Mouse (Mus musculus) lung, embryonic 15.5 days (tissue): ENCODE measurements around the gene Cntnap2. TPM values are rescaled to one million over a fixed set of nuclear protein-coding genes. Genes with fewer than 3 reads are reported as not detected.

Source experiments
- ATAC-seq: fragments of 200-750 bp; cut with Nextera tagmentation; 2 replicates; pipeline ENCODE4 v1.8.0; 2017; ENCODE audit warnings: moderate number of reproducible peaks, borderline replicate concordance; ENCODE audit not compliant: low FRiP score, low TSS enrichment; ENCODE audit errors: extremely low read depth
- H3K27ac ChIP-seq: fragments of 300-500 bp; sonication (generic); 2 replicates; pipeline ENCODE4 v1.5.1; 2015; ENCODE audit warnings: moderate library complexity, mild to moderate bottlenecking, inconsistent platforms
- H3K27me3 ChIP-seq: fragments of 300-500 bp; sonication (generic); 2 replicates; pipeline ENCODE4 v1.6.1; 2015; ENCODE audit warnings: inconsistent platforms
- H3K36me3 ChIP-seq: fragments of 300-500 bp; sonication (generic); 2 replicates; pipeline ENCODE4 v1.6.1; 2015; ENCODE audit warnings: inconsistent platforms
- H3K4me1 ChIP-seq: fragments of 300-500 bp; sonication (generic); 2 replicates; pipeline ENCODE4 v1.6.1; 2015; ENCODE audit warnings: inconsistent platforms
- H3K4me2 ChIP-seq: fragments of 300-500 bp; sonication (generic); 2 replicates; pipeline ENCODE4 v1.6.1; 2015; ENCODE audit warnings: inconsistent platforms, mild to moderate bottlenecking, moderate library complexity
- H3K4me3 ChIP-seq: fragments of 300-500 bp; sonication (generic); 2 replicates; pipeline ENCODE4 v1.5.1; 2015; ENCODE audit warnings: mild to moderate bottlenecking, inconsistent platforms
- H3K9ac ChIP-seq: fragments of 300-500 bp; sonication (generic); 2 replicates; pipeline ENCODE4 v1.6.1; 2015; ENCODE audit warnings: inconsistent platforms
- H3K9me3 ChIP-seq: fragments of 300-500 bp; sonication (generic); 2 replicates; pipeline ENCODE4 v1.6.1; 2016; ENCODE audit warnings: inconsistent platforms
- WGBS: fragments of 180-500 bp; shearing (Covaris S2); methylation state at CpG from one replicate; pipeline ENCODE4 v1.1.7; 2015; 5-methylcytosine and 5-hydroxymethylcytosine counted together
- polyA plus RNA-seq: library from polyadenylated mRNA; unstranded; fragments of >200 nt; fragmentation: Nextera tagmentation; extraction: Ambion mirVana; gene quantifications from 2 replicates; pipeline ENCODE4 v1.2.1, GENCODE M21; 2015

Cntnap2 gene
- polyA plus RNA-seq, 1 experiment from 2014 or later, result 1.0 TPM

DNA sequence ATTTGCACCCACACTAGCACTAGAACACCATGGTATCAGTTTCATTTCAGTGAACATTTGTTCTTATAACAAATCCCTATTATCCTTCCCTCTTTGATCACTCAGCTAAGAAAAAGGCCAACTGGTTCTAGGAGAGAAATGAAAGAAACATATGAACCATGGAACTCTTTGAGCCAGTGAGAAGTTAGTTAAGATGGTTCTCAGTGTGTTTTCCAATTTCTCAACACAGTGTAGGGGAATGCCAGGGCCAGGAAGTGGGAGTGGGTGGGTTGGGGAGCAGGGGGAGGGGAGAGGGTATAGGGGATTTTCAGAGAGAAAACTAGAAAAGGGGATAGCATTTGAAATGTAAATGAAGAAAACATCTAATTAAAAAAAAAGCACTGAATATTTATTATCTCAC, 286.8 kb downstream of the Cntnap2 start:
- H3K4me2 ChIP-seq, result no peak overlapping the region
- no peaks in the 10 kb centered on the region for H3K27me3 ChIP-seq
- ATAC-seq, result no peak
- H3K4me1 ChIP-seq, result no peaks in the 10 kb centered on the region
- H3K36me3 ChIP-seq, result no peaks in the 10 kb centered on the region
- H3K9ac ChIP-seq, result no peak overlapping the region
- H3K9me3 ChIP-seq, result no peaks in the 10 kb centered on the region
- no peak overlapping the region for H3K4me3 ChIP-seq
- no peak overlapping the region for H3K27ac ChIP-seq

DNA sequence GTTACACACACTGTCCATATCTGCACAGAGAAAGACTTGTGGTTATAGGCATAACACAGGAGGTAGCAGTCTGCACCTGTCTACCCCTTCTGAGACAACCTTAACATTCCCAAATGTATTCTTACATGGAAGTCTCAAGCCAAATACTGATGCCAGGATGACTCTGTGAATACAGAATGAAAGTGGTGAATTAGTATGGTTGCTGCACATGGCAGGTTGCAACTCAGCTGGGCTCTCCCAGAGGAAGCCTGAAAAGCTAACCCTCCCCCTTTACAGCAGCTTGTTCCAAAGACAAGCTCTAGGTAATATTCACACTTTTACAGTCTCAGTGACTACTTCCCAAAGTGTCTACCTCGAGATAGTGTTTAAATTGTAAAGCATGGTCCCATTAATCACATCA, 307.3 kb downstream of the Cntnap2 start:
- Histone ChIP-seq H3K27ac (no peak overlapping the region), H3K9me3 (no peaks in the 10 kb centered on the region), H3K27me3 (no peaks in the 10 kb centered on the region), H3K36me3 (no peaks in the 10 kb centered on the region), H3K4me1 (no peaks in the 10 kb centered on the region), H3K9ac (no peak overlapping the region), H3K4me2 (no peak overlapping the region), H3K4me3 (no peak overlapping the region)
- 8% methylated on average over 1 of the region's 1 CpGs for WGBS
- ATAC-seq, result no peak

DNA sequence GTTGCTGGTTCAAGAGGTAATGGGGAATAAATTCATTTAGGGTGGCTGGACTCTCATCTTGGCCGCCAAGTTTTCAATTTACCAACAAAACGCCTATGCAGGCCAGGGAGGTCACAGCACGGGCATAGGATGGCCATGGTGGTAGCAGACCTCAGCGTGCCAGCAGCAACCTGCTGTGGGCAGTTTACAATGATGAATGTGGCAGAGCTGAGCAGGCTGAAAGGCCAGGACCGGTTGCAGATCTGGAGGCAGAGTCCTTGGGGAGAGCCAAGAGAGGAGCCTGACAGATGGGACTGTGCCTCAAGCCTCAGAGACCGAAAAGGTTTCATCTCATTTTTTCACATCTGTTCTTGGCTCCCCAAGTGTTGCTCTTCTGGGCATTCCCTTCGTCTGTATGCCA, 322.0 kb downstream of the Cntnap2 start:
- ATAC-seq, result no peak
- H3K4me3 ChIP-seq, result no peak overlapping the region
- H3K9me3 ChIP-seq, result no peaks in the 10 kb centered on the region
- H3K36me3 ChIP-seq, result no peaks in the 10 kb centered on the region
- 58% methylated on average over 7 of the region's 7 CpGs for WGBS
- H3K4me2 ChIP-seq, result no peak overlapping the region
- no peaks in the 10 kb centered on the region for H3K27me3 ChIP-seq
- H3K9ac ChIP-seq, result no peak overlapping the region
- no peaks in the 10 kb centered on the region for H3K4me1 ChIP-seq
- H3K27ac ChIP-seq, result no peak overlapping the region

DNA sequence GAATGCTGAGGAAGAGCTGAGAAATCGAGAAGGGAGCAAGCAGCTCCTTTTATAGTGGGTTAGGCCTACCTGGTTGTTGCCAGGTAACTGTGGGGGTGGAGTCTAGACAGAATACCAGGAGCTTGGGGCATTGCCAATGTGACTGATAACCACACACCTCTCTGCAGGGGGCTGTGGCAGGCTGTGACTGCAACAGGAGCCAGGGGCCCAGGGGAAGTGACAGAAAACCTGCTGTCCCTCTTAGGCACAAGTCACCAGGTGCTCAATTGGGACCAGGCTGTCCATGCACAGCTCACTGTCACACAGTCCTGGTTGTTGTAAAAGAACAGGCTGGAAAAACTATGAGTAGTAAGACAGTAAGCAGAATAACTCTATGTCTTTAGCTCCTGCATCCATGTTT, 329.9 kb downstream of the Cntnap2 start:
- no peak overlapping the region for H3K9ac ChIP-seq
- ATAC-seq, result no peak
- H3K27me3 ChIP-seq, result no peaks in the 10 kb centered on the region
- no peaks in the 10 kb centered on the region for H3K9me3 ChIP-seq
- no peak overlapping the region for H3K4me3 ChIP-seq
- H3K36me3 ChIP-seq, result no peaks in the 10 kb centered on the region
- no peak overlapping the region for H3K4me2 ChIP-seq
- WGBS, result 22% methylated on average over 1 of the region's 1 CpGs
- H3K4me1 ChIP-seq, result no peaks in the 10 kb centered on the region
- H3K27ac ChIP-seq, result no peak overlapping the region

DNA sequence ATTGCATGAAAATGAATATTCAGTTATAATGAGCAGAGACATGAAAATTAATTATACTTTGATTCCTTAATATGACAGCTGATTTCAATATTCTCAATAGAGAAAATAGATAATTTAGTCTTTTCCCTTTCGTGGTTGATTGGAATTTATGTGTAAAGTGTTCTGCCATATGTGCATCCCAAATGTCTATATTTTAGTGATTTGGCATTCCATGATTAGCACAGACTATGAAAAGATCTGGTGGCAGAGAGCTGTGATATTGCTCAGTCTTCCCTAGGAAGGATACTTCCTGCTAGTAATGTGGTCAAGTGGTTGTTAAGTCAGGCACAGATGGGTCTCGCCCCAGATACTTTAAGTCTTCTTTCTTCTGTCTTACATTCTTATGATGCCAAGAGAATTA, 354.5 kb downstream of the Cntnap2 start:
- 78% methylated on average over 2 of the region's 2 CpGs for WGBS
- H3K36me3 ChIP-seq, result no peaks in the 10 kb centered on the region

DNA sequence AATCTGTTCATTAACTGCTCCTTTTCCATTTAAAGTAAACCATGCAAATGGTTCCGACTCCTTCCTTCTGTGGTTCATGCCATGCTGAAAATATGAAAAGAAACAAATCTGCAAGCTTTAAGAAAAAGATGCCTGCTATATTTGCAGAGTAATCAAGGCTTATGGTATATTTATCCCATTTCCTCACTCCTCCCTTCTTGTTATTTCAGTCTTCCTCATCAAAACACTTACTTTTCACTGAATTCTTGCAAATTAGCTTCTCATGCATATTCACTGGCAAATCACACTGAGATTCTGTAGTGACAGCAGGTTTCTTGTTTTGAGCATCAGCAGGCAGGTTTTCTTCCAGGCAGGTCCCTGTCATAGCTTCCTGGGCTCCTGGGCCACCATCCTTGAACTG, 396.3 kb downstream of the Cntnap2 start:
- Histone ChIP-seq H3K4me2 (no peak overlapping the region), H3K4me1 (no peaks in the 10 kb centered on the region), H3K27ac (no peak overlapping the region), H3K36me3 (no peaks in the 10 kb centered on the region), H3K9ac (no peak overlapping the region), H3K4me3 (no peak overlapping the region), H3K9me3 (no peaks in the 10 kb centered on the region), H3K27me3 (no peaks in the 10 kb centered on the region)
- 90% methylated on average over 1 of the region's 1 CpGs for WGBS
- no peak for ATAC-seq

More for the DNA sequence above, 354.5 kb downstream of the Cntnap2 start:
- H3K9ac ChIP-seq, result no peak overlapping the region
- no peak overlapping the region for H3K4me3 ChIP-seq
- H3K9me3 ChIP-seq, result no peaks in the 10 kb centered on the region
- no peaks in the 10 kb centered on the region for H3K27me3 ChIP-seq
- no peak overlapping the region for H3K27ac ChIP-seq
- no peak overlapping the region for H3K4me2 ChIP-seq
- ATAC-seq, result no peak
- H3K4me1 ChIP-seq, result no peaks in the 10 kb centered on the region

DNA sequence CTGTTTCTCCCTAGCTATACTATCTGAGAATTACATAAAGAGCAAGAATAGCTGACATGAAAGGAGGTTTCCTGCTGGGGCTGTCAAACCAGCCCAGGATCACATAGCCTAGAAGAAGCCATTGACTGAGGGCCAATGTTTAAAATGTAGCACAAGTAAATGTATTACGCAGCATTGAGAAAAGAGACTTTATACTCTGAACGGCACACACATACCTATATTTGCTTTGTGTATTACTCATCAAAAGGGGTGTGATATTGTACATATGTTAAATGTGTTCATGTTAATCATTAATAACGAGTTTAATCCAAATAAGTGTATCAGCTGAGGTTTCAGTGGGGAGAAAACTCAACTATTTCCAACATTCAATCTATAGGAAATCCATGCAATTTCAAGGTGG, 459.1 kb downstream of the Cntnap2 start:
- no peak overlapping the region for H3K4me3 ChIP-seq
- H3K27me3 ChIP-seq, result no peaks in the 10 kb centered on the region
- H3K9ac ChIP-seq, result no peak overlapping the region
- no peaks in the 10 kb centered on the region for H3K9me3 ChIP-seq
- no peak overlapping the region for H3K4me2 ChIP-seq
- H3K27ac ChIP-seq, result no peak overlapping the region
- WGBS, result 60% methylated on average over 3 of the region's 3 CpGs
- ATAC-seq, result no peak
- H3K36me3 ChIP-seq, result no peaks in the 10 kb centered on the region
- no peaks in the 10 kb centered on the region for H3K4me1 ChIP-seq

DNA sequence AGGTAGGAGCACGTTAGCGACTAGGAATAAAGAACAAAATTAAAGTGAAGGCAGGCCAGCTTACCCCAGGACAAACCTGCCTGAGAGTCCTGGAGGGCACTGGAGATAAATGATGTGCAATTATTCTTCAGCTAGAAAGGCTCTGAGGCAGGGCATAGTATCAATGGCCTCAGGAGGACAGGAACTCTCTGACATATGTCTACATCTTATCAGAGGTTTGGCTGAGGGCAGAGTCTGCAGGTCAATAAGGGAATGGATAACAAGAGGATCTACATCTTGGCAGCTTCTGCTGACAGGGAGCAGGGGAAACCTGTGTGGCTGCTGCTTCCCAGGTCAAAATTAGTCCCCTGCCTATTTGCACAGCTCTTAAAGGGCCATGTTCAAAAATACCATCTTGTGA, 477.8 kb downstream of the Cntnap2 start:
- no peaks in the 10 kb centered on the region for H3K27me3 ChIP-seq
- 30% methylated on average over 2 of the region's 2 CpGs for WGBS
- H3K27ac ChIP-seq, result no peak overlapping the region
- no peaks in the 10 kb centered on the region for H3K9me3 ChIP-seq
- no peaks in the 10 kb centered on the region for H3K36me3 ChIP-seq
- H3K4me2 ChIP-seq, result no peak overlapping the region
- no peak for ATAC-seq
- no peak overlapping the region for H3K9ac ChIP-seq
- no peaks in the 10 kb centered on the region for H3K4me1 ChIP-seq
- no peak overlapping the region for H3K4me3 ChIP-seq

DNA sequence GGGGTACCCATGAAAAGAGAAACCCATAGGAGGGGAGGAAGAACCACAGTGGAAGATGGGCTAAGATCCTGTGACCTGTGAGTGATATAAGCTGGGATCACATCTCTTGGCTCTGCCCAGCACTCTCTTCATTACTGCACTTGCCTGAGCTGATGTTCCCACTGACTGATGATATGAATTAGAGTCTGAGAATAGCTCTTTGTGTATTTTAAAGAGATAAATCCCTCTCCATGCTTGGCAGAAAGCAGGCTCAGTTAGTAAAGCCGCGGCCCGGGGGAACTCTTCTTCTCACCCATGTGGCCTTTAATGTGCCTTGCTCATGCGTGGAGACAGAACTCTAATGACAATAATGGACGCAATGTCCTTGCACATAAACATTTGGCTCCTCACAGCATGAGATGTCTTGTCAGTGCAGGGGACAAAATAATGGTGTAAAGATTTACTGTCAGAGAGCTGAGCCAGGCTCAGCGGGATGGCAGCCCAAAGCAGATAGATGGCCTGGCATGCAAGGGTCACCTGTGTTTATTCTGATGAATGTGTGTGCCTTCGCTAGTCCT, 485.2 kb downstream of the Cntnap2 start:
- H3K4me3 ChIP-seq, result no peak overlapping the region
- no peak for ATAC-seq
- H3K36me3 ChIP-seq, result no peaks in the 10 kb centered on the region
- H3K4me1 ChIP-seq, result no peaks in the 10 kb centered on the region
- H3K27me3 ChIP-seq, result no peaks in the 10 kb centered on the region
- H3K9me3 ChIP-seq, result no peaks in the 10 kb centered on the region
- H3K27ac ChIP-seq, result no peak overlapping the region
- no peak overlapping the region for H3K4me2 ChIP-seq
- no peak overlapping the region for H3K9ac ChIP-seq
- 33% methylated on average over 7 of the region's 7 CpGs for WGBS

DNA sequence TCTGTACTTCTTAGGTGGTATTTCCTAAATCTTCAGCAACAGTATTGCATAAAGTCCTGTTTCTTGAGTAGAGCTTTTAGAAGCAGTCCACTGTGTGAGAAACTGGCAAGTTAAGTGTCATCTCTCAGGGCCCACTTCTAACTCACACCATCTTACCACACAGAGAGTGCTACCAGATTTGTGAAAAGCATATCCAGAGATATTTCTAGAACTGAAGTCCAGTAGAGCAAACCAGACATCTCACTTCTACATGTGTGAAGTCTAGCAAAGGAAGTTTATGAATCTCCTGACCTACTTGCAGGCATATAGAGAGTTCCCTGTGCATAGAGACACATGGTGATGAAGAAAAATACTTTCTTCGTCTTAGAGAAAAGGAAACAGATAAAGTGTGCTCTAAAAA, 500.6 kb downstream of the Cntnap2 start:
- no peak overlapping the region for H3K4me3 ChIP-seq
- no peaks in the 10 kb centered on the region for H3K27me3 ChIP-seq
- WGBS, result 68% methylated on average over 1 of the region's 1 CpGs
- no peak overlapping the region for H3K27ac ChIP-seq
- no peak for ATAC-seq
- H3K36me3 ChIP-seq, result no peaks in the 10 kb centered on the region
- H3K9ac ChIP-seq, result no peak overlapping the region
- H3K9me3 ChIP-seq, result no peaks in the 10 kb centered on the region
- H3K4me1 ChIP-seq, result no peaks in the 10 kb centered on the region
- H3K4me2 ChIP-seq, result no peak overlapping the region

DNA sequence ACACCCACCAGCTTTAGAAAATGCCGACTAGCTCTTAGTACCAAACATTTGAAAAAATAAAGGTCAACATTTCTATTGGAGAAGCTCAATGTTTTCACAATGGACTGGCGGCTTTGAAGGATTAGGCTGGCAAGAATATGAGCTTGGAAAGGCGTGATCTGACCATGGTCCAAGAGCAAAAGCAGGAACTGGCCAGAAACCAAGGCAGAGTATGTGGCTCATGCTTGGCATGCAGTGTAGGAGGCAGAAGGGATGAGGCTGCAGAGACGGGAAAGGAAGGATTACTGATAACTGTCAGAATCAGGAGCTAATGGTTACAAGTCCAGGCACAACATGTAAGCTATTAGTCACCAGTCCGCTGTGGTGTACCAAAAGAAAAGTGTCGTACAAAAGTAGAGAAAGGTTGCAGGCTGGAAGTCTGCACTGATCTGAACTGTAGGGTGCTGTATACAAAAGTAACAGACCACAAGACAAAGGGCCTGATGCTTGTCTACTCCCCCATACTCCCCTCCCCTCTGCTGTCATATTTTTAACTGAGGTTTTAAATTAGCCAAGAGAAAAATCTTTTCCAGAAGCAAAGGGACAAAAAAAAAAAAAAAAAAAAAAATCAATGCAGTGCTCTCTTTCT, 525.4 kb downstream of the Cntnap2 start:
- ATAC-seq, result no peak
- Histone ChIP-seq H3K27me3 (no peaks in the 10 kb centered on the region), H3K4me1 (no peaks in the 10 kb centered on the region), H3K4me3 (no peak overlapping the region), H3K27ac (no peak overlapping the region), H3K4me2 (no peak overlapping the region), H3K9ac (no peak overlapping the region), H3K36me3 (no peaks in the 10 kb centered on the region), H3K9me3 (no peaks in the 10 kb centered on the region)
- 67% methylated on average over 6 of the region's 6 CpGs for WGBS

DNA sequence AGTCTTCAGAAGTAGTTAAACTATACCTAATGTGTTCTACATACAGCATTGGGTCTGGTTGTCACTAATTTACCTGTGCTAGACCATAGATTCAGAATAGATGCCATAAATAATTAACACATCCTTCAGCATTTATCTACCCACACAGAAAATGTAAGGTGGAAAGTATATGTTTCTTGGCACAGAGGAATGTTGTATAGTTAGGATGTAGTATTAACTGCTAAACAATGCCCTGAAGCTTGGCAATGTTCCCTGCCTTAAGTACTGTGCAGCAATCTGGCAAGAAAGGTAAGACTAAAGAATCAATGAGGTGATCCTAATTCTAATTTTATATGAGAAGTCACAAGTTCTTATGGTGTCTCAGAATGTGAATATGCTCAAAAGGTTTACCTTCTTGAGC, 529.9 kb downstream of the Cntnap2 start:
- H3K4me1 ChIP-seq, result no peaks in the 10 kb centered on the region
- no peak overlapping the region for H3K27ac ChIP-seq
- no peak for ATAC-seq

DNA sequence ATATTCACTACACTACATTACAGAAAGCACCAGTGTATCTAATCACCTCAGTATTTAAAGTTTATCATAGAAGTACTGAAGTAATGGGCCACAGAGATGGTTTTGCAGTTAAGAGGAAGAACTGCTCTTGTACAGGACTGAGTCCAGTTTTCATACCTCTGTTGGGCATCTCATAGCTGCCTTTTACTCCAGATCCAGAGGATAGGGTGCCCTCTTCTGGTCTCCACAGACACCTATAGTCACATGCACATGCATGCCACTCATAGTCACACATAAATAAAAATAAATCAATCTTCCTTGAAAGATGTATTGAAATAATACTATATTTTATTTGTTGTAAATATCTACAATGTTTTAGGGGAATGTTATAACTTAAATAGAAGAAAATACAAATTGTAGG, 587.9 kb downstream of the Cntnap2 start:
- H3K9ac ChIP-seq, result no peak overlapping the region
- no peaks in the 10 kb centered on the region for H3K27me3 ChIP-seq
- no peak overlapping the region for H3K4me2 ChIP-seq
- ATAC-seq, result no peak
- H3K27ac ChIP-seq, result no peak overlapping the region
- H3K4me3 ChIP-seq, result no peak overlapping the region
- H3K4me1 ChIP-seq, result no peaks in the 10 kb centered on the region
- H3K9me3 ChIP-seq, result no peaks in the 10 kb centered on the region
- H3K36me3 ChIP-seq, result no peaks in the 10 kb centered on the region

More for the DNA sequence above, 529.9 kb downstream of the Cntnap2 start:
- Histone ChIP-seq H3K27me3 (no peaks in the 10 kb centered on the region), H3K36me3 (no peaks in the 10 kb centered on the region), H3K9me3 (no peaks in the 10 kb centered on the region), H3K4me2 (no peak overlapping the region), H3K4me3 (no peak overlapping the region), H3K9ac (no peak overlapping the region)
